Mouse (Mus musculus): Measurements from ENCODE around the gene Egr2. TPM values are rescaled to one million over a fixed set of nuclear protein-coding genes. Genes with fewer than 3 reads are reported as not detected.

Egr2 gene
- polyA plus RNA-seq, 1 experiment, result 79.2 TPM

DNA sequence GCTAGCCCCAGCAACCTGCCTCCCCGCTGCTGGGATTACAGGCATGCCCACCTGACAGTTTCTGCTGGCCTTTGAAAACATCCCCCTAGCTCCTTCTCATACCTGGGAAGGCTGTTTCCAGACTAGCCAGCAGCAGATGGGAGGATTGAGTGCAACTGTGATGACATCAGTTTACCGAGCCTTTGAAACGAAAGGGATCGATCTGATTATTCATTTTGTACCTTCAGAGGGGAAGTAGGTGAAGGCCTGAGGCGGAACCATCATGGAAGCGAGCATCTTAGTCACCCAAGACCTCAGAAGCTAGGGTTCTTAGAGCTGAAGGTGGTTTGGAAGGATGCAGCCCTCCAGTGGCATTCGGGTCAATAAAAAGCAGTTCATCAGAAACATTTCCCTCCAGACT is 29.2 kb downstream of the Egr2 start:
- Histone ChIP-seq H3K27me3 (ENCODE audit: control insufficient read depth, insufficient read depth, low read length) (no peaks in the 10 kb centered on the region), H3K27ac (ENCODE audit: control insufficient read depth, insufficient read depth, low read length) (no peak overlapping the region), H3K4me3 (ENCODE audit: control insufficient read depth, insufficient read depth, low read length) (no peak overlapping the region), H3K4me1 (replicated peaks; ENCODE audit: control insufficient read depth, insufficient read depth, low read length) (no peaks in the 10 kb centered on the region), H3K36me3 (ENCODE audit: control insufficient read depth, insufficient read depth, low read length) (no peaks in the 10 kb centered on the region)
- DNase-seq, result no peak
- TF ChIP-seq POLR2A (IDR thresholded peaks at IDR 0.05; ENCODE audit: control insufficient read depth, extremely low read depth, insufficient read depth, low read length, poor library complexity) (no peak), CTCF (IDR thresholded peaks at IDR 0.05; ENCODE audit: borderline replicate concordance, control insufficient read depth, extremely low read depth, insufficient read depth, low read length, poor library complexity) (no peak)
- WGBS, result 93% methylated on average over 7 of the region's 7 CpGs

DNA sequence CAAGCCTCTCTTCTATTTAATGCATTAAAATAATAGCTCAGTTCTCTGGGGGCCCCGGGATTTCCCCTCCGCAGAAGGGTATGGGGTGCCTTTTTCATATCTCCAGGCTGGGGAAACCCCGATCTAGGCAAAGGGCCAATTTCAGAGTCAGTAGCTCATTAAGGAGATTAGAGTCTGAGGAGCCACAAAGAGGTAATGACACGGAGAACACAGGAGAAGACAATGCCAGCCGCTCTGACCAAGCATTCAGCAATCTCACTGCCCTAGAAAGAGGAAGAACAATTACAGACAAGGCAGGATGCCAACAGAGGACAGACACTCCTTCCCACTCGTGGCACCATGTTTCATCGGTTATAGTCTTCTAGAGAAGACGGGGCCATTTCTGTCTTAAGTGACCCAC is 30.8 kb downstream of the Egr2 start:
- H3K27me3 ChIP-seq (ENCODE audit: control insufficient read depth, insufficient read depth, low read length), result no peaks in the 10 kb centered on the region
- whole genome bisulfite sequencing, result 11% methylated on average over 8 of the region's 8 CpGs
- no peaks in the 10 kb centered on the region for H3K36me3 ChIP-seq (ENCODE audit: control insufficient read depth, insufficient read depth, low read length)
- no peak overlapping the region for H3K4me3 ChIP-seq (ENCODE audit: control insufficient read depth, insufficient read depth, low read length)
- H3K4me1 ChIP-seq (replicated peaks; ENCODE audit: control insufficient read depth, insufficient read depth, low read length), result no peaks in the 10 kb centered on the region
- no peak for DNase-seq
- no peak overlapping the region for H3K27ac ChIP-seq (ENCODE audit: control insufficient read depth, insufficient read depth, low read length)
- TF ChIP-seq POLR2A (IDR thresholded peaks at IDR 0.05; ENCODE audit: control insufficient read depth, extremely low read depth, insufficient read depth, low read length, poor library complexity) (no peak), CTCF (IDR thresholded peaks at IDR 0.05; ENCODE audit: borderline replicate concordance, control insufficient read depth, extremely low read depth, insufficient read depth, low read length, poor library complexity) (no peak)

DNA sequence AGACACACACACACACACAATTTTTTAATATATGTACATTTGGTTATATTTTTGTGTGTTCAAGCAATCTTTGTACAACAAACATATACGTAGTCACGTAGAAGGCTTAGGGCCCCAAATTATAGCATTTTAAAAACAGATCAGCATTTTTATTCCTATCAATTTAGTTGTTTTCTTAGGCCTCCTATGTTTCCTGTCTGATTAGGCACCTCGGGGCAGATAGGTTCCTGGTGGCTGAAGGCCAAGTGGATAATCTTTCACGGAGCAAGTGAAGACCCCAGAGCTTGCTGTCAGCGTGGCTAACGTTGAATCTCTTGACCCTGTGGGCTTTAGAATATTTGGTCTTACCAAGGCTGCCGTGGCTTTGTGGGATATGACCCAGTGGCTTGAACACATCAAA is 34.3 kb downstream of the Egr2 start:
- no peaks in the 10 kb centered on the region for H3K4me1 ChIP-seq (replicated peaks; ENCODE audit: control insufficient read depth, insufficient read depth, low read length)
- no peak overlapping the region for H3K27ac ChIP-seq (ENCODE audit: control insufficient read depth, insufficient read depth, low read length)
- TF ChIP-seq POLR2A (IDR thresholded peaks at IDR 0.05; ENCODE audit: control insufficient read depth, extremely low read depth, insufficient read depth, low read length, poor library complexity) (no peak), CTCF (IDR thresholded peaks at IDR 0.05; ENCODE audit: borderline replicate concordance, control insufficient read depth, extremely low read depth, insufficient read depth, low read length, poor library complexity) (no peak)
- DNase-seq, result no peak
- no peak overlapping the region for H3K4me3 ChIP-seq (ENCODE audit: control insufficient read depth, insufficient read depth, low read length)
- H3K36me3 ChIP-seq (ENCODE audit: control insufficient read depth, insufficient read depth, low read length), result no peaks in the 10 kb centered on the region
- no peaks in the 10 kb centered on the region for H3K27me3 ChIP-seq (ENCODE audit: control insufficient read depth, insufficient read depth, low read length)
- 75% methylated on average over 7 of the region's 7 CpGs for WGBS

DNA sequence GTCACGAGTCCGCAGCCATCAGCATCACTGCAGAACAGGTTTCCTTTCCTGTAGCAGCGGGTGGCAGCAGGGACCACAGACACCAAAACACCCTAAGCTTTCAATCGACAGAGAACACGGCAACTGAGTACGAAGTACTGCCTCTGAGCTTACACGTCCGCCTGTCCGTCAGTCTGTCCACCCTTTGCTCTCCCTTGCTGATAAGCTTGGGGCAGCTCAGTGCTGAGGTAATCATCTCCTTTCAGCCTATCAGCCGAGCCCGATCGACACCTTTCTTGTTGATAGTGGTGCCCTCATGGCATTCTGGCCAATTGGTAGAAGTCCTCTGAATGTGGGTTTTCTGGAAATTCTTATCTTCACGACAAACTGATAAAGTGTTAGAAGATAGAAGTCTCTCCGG is 36.2 kb downstream of the Egr2 start:
- Histone ChIP-seq H3K27ac (ENCODE audit: control insufficient read depth, insufficient read depth, low read length) (no peak overlapping the region), H3K27me3 (ENCODE audit: control insufficient read depth, insufficient read depth, low read length) (no peaks in the 10 kb centered on the region), H3K4me3 (ENCODE audit: control insufficient read depth, insufficient read depth, low read length) (no peak overlapping the region), H3K4me1 (replicated peaks; ENCODE audit: control insufficient read depth, insufficient read depth, low read length) (no peaks in the 10 kb centered on the region), H3K36me3 (ENCODE audit: control insufficient read depth, insufficient read depth, low read length) (no peaks in the 10 kb centered on the region)
- DNase-seq, result no peak
- 92% methylated on average over 14 of the region's 14 CpGs for WGBS
- TF ChIP-seq POLR2A (IDR thresholded peaks at IDR 0.05; ENCODE audit: control insufficient read depth, extremely low read depth, insufficient read depth, low read length, poor library complexity), result no peak
- TF ChIP-seq CTCF (IDR thresholded peaks at IDR 0.05; ENCODE audit: borderline replicate concordance, control insufficient read depth, extremely low read depth, insufficient read depth, low read length, poor library complexity), result no peak

DNA sequence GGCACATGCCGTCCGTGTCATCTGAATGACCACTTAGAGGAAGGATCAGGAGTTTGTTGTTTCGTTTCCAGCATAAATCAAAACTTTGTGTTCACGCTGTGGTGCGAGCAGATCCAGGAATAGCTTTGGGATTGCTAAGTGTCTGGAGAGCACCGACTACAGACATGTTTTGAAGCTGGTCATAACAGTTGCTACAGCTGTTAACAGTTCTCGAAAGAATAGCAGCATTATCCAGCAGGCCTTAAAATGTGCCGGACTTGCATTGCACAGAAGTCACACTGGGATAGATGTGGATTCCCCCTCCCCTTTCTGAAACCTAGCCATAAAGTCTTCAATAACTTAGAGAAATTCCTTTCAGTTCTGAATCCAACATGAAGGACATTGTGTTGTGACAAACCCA is 38.0 kb downstream of the Egr2 start:
- WGBS, result 95% methylated on average over 8 of the region's 8 CpGs
- no peaks in the 10 kb centered on the region for H3K27me3 ChIP-seq (ENCODE audit: control insufficient read depth, insufficient read depth, low read length)
- no peak overlapping the region for H3K4me3 ChIP-seq (ENCODE audit: control insufficient read depth, insufficient read depth, low read length)
- no peaks in the 10 kb centered on the region for H3K36me3 ChIP-seq (ENCODE audit: control insufficient read depth, insufficient read depth, low read length)
- no peaks in the 10 kb centered on the region for H3K4me1 ChIP-seq (replicated peaks; ENCODE audit: control insufficient read depth, insufficient read depth, low read length)
- DNase-seq, result no peak
- H3K27ac ChIP-seq (ENCODE audit: control insufficient read depth, insufficient read depth, low read length), result no peak overlapping the region
- TF ChIP-seq CTCF (IDR thresholded peaks at IDR 0.05; ENCODE audit: borderline replicate concordance, control insufficient read depth, extremely low read depth, insufficient read depth, low read length, poor library complexity) (no peak), POLR2A (IDR thresholded peaks at IDR 0.05; ENCODE audit: control insufficient read depth, extremely low read depth, insufficient read depth, low read length, poor library complexity) (no peak)

DNA sequence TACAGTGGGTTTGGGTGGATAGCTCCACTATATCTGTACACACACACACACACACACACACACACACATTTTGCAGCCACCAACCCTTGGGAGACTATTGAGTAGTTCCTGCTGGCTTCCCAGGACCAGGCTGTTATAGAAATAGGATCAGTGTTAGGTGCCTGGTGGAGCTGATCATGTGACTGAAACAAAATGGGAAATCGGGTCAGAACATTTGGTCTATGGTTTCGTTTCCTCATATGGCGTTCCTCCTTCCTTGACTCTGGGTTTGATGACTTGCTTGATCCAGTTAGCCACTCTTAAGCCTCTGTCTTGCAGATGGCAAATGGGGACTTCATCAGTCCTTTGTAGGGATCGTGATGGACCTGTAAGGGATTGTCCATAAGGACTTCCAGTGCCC is 44.6 kb downstream of the Egr2 start:
- peaks cover 11% of the 10 kb centered on the region for H3K4me1 ChIP-seq (replicated peaks; ENCODE audit: control insufficient read depth, insufficient read depth, low read length)
- DNase-seq, result no peak
- no peak overlapping the region for H3K4me3 ChIP-seq (ENCODE audit: control insufficient read depth, insufficient read depth, low read length)
- no peaks in the 10 kb centered on the region for H3K27me3 ChIP-seq (ENCODE audit: control insufficient read depth, insufficient read depth, low read length)
- TF ChIP-seq POLR2A (IDR thresholded peaks at IDR 0.05; ENCODE audit: control insufficient read depth, extremely low read depth, insufficient read depth, low read length, poor library complexity), result no peak
- TF ChIP-seq CTCF (IDR thresholded peaks at IDR 0.05; ENCODE audit: borderline replicate concordance, control insufficient read depth, extremely low read depth, insufficient read depth, low read length, poor library complexity), result no peak
- WGBS, result 94% methylated on average over 4 of the region's 4 CpGs
- H3K36me3 ChIP-seq (ENCODE audit: control insufficient read depth, insufficient read depth, low read length), result no peaks in the 10 kb centered on the region
- no peak overlapping the region for H3K27ac ChIP-seq (ENCODE audit: control insufficient read depth, insufficient read depth, low read length)

DNA sequence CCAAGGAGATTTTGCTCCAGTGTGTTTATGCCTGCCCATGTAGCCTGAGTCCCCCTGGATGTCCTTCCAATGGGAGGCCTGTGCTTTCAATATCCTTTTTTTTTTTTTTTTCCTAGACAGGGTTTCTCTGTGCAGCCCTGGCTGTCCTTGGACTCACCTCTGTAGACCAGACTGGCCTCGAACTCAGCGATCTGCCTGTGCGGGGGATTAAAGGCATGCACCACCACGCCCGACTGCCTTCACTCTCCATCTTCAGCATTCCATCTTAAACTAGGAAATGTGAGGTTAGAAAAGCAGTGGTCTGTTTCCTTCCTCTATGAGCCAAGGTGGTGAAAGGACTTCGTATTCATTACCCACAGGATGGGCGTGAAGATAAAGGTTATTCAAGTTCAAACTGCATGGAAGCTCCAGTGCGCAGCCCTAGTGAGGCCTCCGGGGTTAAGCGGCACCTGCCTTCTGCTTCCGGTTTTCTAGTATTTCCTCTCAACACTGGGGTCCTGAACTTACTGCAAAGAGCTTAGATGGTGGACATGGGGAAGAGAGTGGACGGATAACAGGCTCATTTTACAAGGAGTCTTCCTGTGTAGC is 46.5 kb downstream of the Egr2 start:
- no peak for TF ChIP-seq POLR2A (IDR thresholded peaks at IDR 0.05; ENCODE audit: control insufficient read depth, extremely low read depth, insufficient read depth, low read length, poor library complexity)
- TF ChIP-seq CTCF (IDR thresholded peaks at IDR 0.05; ENCODE audit: borderline replicate concordance, control insufficient read depth, extremely low read depth, insufficient read depth, low read length, poor library complexity), result no peak
- no peaks in the 10 kb centered on the region for H3K27me3 ChIP-seq (ENCODE audit: control insufficient read depth, insufficient read depth, low read length)
- H3K4me3 ChIP-seq (ENCODE audit: control insufficient read depth, insufficient read depth, low read length), result no peak overlapping the region
- WGBS, result 12% methylated on average over 12 of the region's 12 CpGs
- peak; percentile 46 for DNase-seq
- H3K27ac ChIP-seq (ENCODE audit: control insufficient read depth, insufficient read depth, low read length), result no peak overlapping the region
- H3K36me3 ChIP-seq (ENCODE audit: control insufficient read depth, insufficient read depth, low read length), result no peaks in the 10 kb centered on the region
- peaks cover 27% of the 10 kb centered on the region for H3K4me1 ChIP-seq (replicated peaks; ENCODE audit: control insufficient read depth, insufficient read depth, low read length)

All from thymus, adult 2 months (tissue).